Mouse (Mus musculus) MEL (cell line): Measurements from ENCODE around the gene Cd164.

Experiments used
- CTCF ChIP-seq, 3 experiments: IDR thresholded peaks in 2 of 3; conservative IDR thresholded peaks in 1 of 3; 2 replicates each; pipeline ENCODE4 v1.5.1; 2011 to 2012; ENCODE audit warnings: low read length in 3 of 3, low read depth in 2 of 3, mild to moderate bottlenecking in 2 of 3, improper control_type of control experiment in 1 of 3, inconsistent platforms in 1 of 3, mixed read lengths in 1 of 3, moderate library complexity in 1 of 3; ENCODE audit not compliant: control insufficient read depth in 1 of 3, insufficient read depth in 1 of 3, poor library complexity in 1 of 3, severe bottlenecking in 1 of 3
- EP300 ChIP-seq, 2 experiments: IDR thresholded peaks; 2 replicates each; pipeline ENCODE4 v1.6.1; 2011; ENCODE audit warnings: improper control_type of control experiment in 2 of 2, low read length in 2 of 2, low read depth in 1 of 2, mild to moderate bottlenecking in 1 of 2
- GATA1 ChIP-seq: IDR thresholded peaks from 2 replicates; pipeline ENCODE4 v1.6.1; 2011; ENCODE audit warnings: low read depth, low read length, improper control_type of control experiment
- MAFK ChIP-seq: IDR thresholded peaks from 2 replicates; pipeline ENCODE4 v1.6.1; 2011; ENCODE audit warnings: low read depth, mild to moderate bottlenecking, low read length, improper control_type of control experiment, borderline replicate concordance
- MAZ ChIP-seq: IDR thresholded peaks from 2 replicates; pipeline ENCODE4 v1.6.1; 2012; ENCODE audit warnings: low read depth, mild to moderate bottlenecking, inconsistent platforms, low read length, improper control_type of control experiment
- POLR2AphosphoS2 ChIP-seq: IDR thresholded peaks from 2 replicates; pipeline ENCODE4 v1.6.1; 2011; ENCODE audit warnings: low read length, improper control_type of control experiment
- ZC3H11A ChIP-seq: IDR thresholded peaks from 2 replicates; pipeline ENCODE4 v1.6.1; 2012; ENCODE audit warnings: low read depth, mild to moderate bottlenecking, inconsistent platforms, low read length, improper control_type of control experiment
- ZMIZ1 ChIP-seq: IDR thresholded peaks from 2 replicates; pipeline ENCODE4 v1.6.1; 2012; ENCODE audit warnings: low read depth, mild to moderate bottlenecking, inconsistent platforms, low read length, improper control_type of control experiment, moderate library complexity

DNA sequence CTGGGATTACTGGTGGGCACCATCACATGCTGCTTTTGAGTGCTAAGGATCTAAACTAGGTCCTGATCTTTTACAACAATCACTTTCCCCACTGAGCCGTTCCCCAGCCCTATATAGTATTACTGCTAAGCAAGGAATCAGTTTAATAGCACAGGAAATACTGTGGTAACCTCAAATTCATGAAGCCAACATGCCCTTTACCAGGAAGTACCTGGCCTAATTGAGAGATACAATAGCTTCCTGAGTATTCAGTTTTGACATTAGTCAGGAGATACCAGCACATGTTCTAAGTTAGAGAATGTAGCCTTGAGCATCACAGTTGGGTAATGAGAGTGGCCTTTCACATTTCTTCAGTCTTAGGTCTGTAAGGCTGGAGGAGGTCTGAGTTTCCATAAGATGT is 17.5 kb downstream of the Cd164 start:
- TF ChIP-seq MAFK (no peak), EP300 (IDR thresholded peaks at IDR 0.05; ENCODE audit: low read depth in 1 of 2, low read length in 2 of 2) (no peak), ZC3H11A (no peak), ZMIZ1 (no peak), CTCF (IDR thresholded peaks at IDR 0.05 in 2 of 3, conservative IDR thresholded peaks at IDR 0.05 in 1 of 3; ENCODE audit: control insufficient read depth in 1 of 3, insufficient read depth in 1 of 3, low read depth in 2 of 3, low read length in 3 of 3, poor library complexity in 1 of 3, severe bottlenecking in 1 of 3) (no peak), POLR2AphosphoS2 (no peak), GATA1 (no peak), MAZ (no peak)
